Mouse (Mus musculus): ENCODE data around the gene Elmo1. TPM values are rescaled to one million over a fixed set of nuclear protein-coding genes. Genes with fewer than 3 reads are reported as not detected.

The Elmo1 gene
- total RNA-seq, 2 experiments from 2014 or later: 17.9 to 24.9 TPM

- no peak for DNase-seq
Observed at GRCm38 (mm10) chr13:20537053-20537452, 446.7 kb downstream of the Elmo1 start.

- no peak for DNase-seq
Observed at GRCm38 (mm10) chr13:20537487-20537886, 447.1 kb downstream of the Elmo1 start.

- no peak for DNase-seq
Observed at GRCm38 (mm10) chr13:20538216-20539070, 448.0 kb downstream of the Elmo1 start.

GRCm38 (mm10) chr13:20539631-20540030 lies 449.2 kb downstream of the Elmo1 start:
- no peak for DNase-seq

GRCm38 (mm10) chr13:20546568-20547204 lies 456.3 kb downstream of the Elmo1 start:
- no peak for DNase-seq

- no peak for DNase-seq
Observed at GRCm38 (mm10) chr13:20549983-20550382, 459.6 kb downstream of the Elmo1 start.

GRCm38 (mm10) chr13:20551559-20551958 lies 461.2 kb downstream of the Elmo1 start:
- DNase-seq: no peak

- no peak for DNase-seq
Observed at GRCm38 (mm10) chr13:20555853-20556452, 465.6 kb downstream of the Elmo1 start.

GRCm38 (mm10) chr13:20556739-20557138 lies 466.3 kb downstream of the Elmo1 start:
- no peak for DNase-seq

GRCm38 (mm10) chr13:20557156-20557555 lies 466.8 kb downstream of the Elmo1 start:
- no peak for DNase-seq

- DNase-seq: no peak
Observed at GRCm38 (mm10) chr13:20558376-20558775, 468.0 kb downstream of the Elmo1 start.

- DNase-seq: no peak
Observed at GRCm38 (mm10) chr13:20564414-20564813, 474.0 kb downstream of the Elmo1 start.

GRCm38 (mm10) chr13:20575186-20575585 lies 484.8 kb downstream of the Elmo1 start:
- DNase-seq: no peak

GRCm38 (mm10) chr13:20585868-20586267 lies 495.5 kb downstream of the Elmo1 start:
- no peak for DNase-seq

GRCm38 (mm10) chr13:20586462-20586861 lies 496.1 kb downstream of the Elmo1 start:
- DNase-seq: no peak

- no peak for DNase-seq
Observed at GRCm38 (mm10) chr13:20590983-20591382, 500.6 kb downstream of the Elmo1 start.

- DNase-seq: no peak
Observed at GRCm38 (mm10) chr13:20597307-20597706, 506.9 kb downstream of the Elmo1 start.

GRCm38 (mm10) chr13:20598618-20599017 lies 508.2 kb downstream of the Elmo1 start:
- no peak for DNase-seq

- no peak for DNase-seq
Observed at GRCm38 (mm10) chr13:20600246-20600645, 509.9 kb downstream of the Elmo1 start.

- DNase-seq: no peak
Observed at GRCm38 (mm10) chr13:20601421-20601820, 511.0 kb downstream of the Elmo1 start.

GRCm38 (mm10) chr13:20606891-20607290 lies 516.5 kb downstream of the Elmo1 start:
- no peak for DNase-seq

- no peak for DNase-seq
Observed at GRCm38 (mm10) chr13:20609003-20609688, 518.8 kb downstream of the Elmo1 start.

All from adrenal gland, postnatal 10 days (tissue).